Mouse (Mus musculus) kidney, postnatal 0 days (tissue): ENCODE measurements around the gene Itih4. TPM values are rescaled to one million over a fixed set of nuclear protein-coding genes. Genes with fewer than 3 reads are reported as not detected.

Experiments used
- ATAC-seq: fragments of 200-750 bp; cut with Nextera tagmentation; replicated peaks from 2 replicates; pipeline ENCODE4 v1.8.0; 2017; ENCODE audit warnings: low read depth, moderate number of reproducible peaks, moderate TSS enrichment, moderate library complexity; ENCODE audit not compliant: low FRiP score
- DNase-seq: peaks from one replicate; pipeline ENCODE4 v3.0.0-alpha.2; 2016; ENCODE audit warnings: low spot score
- H3K27ac ChIP-seq: fragments of 300-500 bp; sonication (generic); 2 replicates; pipeline ENCODE4 v1.5.1; 2014; ENCODE audit warnings: mild to moderate bottlenecking
- H3K27me3 ChIP-seq: fragments of 300-500 bp; sonication (generic); 2 replicates; pipeline ENCODE4 v1.6.1; 2014; ENCODE audit warnings: low read length, mixed read lengths; ENCODE audit not compliant: insufficient read depth
- H3K36me3 ChIP-seq: fragments of 300-500 bp; sonication (generic); 2 replicates; pipeline ENCODE4 v1.6.1; 2014; ENCODE audit warnings: low read length, mixed read lengths; ENCODE audit not compliant: insufficient read depth
- H3K4me1 ChIP-seq: fragments of 300-500 bp; sonication (generic); replicated peaks from 2 replicates; pipeline ENCODE4 v1.6.1; 2014; ENCODE audit warnings: antibody characterized with exemption, low read length, mixed read lengths; ENCODE audit not compliant: insufficient read depth
- H3K4me2 ChIP-seq: fragments of 300-500 bp; sonication (generic); 2 replicates; pipeline ENCODE4 v1.6.1; 2014; ENCODE audit warnings: mild to moderate bottlenecking, low read length, moderate library complexity, mixed read lengths
- H3K4me3 ChIP-seq: fragments of 300-500 bp; sonication (generic); replicated peaks from 2 replicates; pipeline ENCODE4 v1.5.1; 2014; ENCODE audit warnings: low read depth, low read length
- H3K9ac ChIP-seq: fragments of 300-500 bp; sonication (generic); 2 replicates; pipeline ENCODE4 v1.6.1; 2014; ENCODE audit warnings: low read depth, low read length
- H3K9me3 ChIP-seq: fragments of 300-500 bp; sonication (generic); replicated peaks from 2 replicates; pipeline ENCODE4 v1.6.1; 2016; ENCODE audit warnings: low read length, inconsistent platforms, mixed read lengths
- CTCF ChIP-seq: IDR thresholded peaks from 2 replicates; pipeline ENCODE4 v1.5.1; 2016; ENCODE audit warnings: antibody characterized with exemption, low read depth, mild to moderate bottlenecking, moderate library complexity
- WGBS: fragments of 180-500 bp; shearing (Covaris S2); extraction: QIAGEN DNeasy Blood & Tissue Kit; methylation state at CpG from one replicate; pipeline ENCODE4 v1.1.7; 2014; 5-methylcytosine and 5-hydroxymethylcytosine counted together
- polyA plus RNA-seq: library from polyadenylated mRNA; unstranded; fragments of >200 nt; fragmentation: Nextera tagmentation; extraction: Ambion mirVana; gene quantifications from 2 replicates; pipeline ENCODE4 v1.2.1, GENCODE M21; 2015

Itih4 gene
- polyA plus RNA-seq, 1 experiment from 2014 or later = 0.17 TPM

DNA sequence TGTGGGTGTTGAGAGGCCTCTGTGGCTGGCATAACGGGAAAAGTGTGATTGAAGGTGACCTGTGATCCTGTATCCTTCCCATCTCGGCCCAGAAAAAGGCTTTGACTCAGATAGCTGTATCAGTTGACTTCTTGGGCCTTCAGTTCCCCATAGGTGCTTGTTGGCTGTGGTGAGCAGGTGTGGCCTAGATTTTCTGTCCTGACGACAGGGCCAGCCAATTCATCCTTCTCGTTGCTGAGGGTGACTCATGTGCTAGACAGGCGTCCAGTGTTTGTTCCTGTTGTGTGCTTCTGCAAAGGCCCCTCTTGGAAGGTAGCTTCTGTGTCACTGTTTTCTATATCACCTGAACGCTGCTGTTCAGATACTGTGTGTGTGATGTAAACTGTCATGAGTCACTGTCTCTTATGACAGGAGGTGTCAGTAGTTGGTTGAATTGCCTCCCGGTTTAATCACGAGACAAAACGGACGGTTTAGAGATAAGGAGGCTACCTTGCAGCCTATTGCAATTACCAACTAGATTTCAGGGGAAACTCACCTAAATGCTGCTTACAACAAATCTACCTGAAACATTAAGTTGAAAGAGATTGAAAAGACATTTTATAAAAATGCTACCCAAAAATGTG, 29.3 kb upstream of the Itih4 start:
- Histone ChIP-seq H3K4me1 (no peaks in the 10 kb centered on the region), H3K9me3 (no peaks in the 10 kb centered on the region), H3K27ac (no peak overlapping the region), H3K4me2 (no peak overlapping the region), H3K27me3 (no peaks in the 10 kb centered on the region), H3K4me3 (no peak overlapping the region), H3K9ac (no peak overlapping the region), H3K36me3 (no peaks in the 10 kb centered on the region)
- DNase-seq (no peak), ATAC-seq (no peak)
- 83% methylated on average over 10 of the region's 10 CpGs for WGBS
- no peak for TF ChIP-seq CTCF

DNA sequence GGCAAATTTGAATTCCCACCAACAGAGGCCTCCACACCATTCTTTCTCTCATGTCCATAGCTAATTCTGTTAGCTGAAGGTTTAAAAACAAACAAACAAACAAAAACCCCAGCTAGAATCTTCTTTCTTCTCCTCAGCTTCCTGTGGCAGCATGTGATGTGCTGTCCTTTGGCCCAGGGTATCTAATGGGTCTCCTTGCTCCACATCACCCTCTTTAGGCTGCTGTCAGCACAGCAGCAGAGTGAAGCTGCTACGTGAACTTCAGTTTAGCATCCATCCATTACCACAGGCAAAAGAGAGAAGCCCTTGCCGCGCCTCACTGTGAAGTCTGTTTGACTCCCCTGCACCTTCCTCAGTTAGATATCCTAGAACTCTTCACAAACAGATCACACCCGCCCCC, 28.3 kb upstream of the Itih4 start:
- no peak for ATAC-seq
- 57% methylated on average over 4 of the region's 4 CpGs for WGBS
- TF ChIP-seq CTCF = peak; percentile 48
- Histone ChIP-seq H3K9me3 (no peaks in the 10 kb centered on the region), H3K4me2 (no peak overlapping the region), H3K27me3 (no peaks in the 10 kb centered on the region), H3K4me1 (no peaks in the 10 kb centered on the region), H3K9ac (no peak overlapping the region), H3K4me3 (no peak overlapping the region), H3K36me3 (no peaks in the 10 kb centered on the region), H3K27ac (no peak overlapping the region)
- DNase-seq = no peak

DNA sequence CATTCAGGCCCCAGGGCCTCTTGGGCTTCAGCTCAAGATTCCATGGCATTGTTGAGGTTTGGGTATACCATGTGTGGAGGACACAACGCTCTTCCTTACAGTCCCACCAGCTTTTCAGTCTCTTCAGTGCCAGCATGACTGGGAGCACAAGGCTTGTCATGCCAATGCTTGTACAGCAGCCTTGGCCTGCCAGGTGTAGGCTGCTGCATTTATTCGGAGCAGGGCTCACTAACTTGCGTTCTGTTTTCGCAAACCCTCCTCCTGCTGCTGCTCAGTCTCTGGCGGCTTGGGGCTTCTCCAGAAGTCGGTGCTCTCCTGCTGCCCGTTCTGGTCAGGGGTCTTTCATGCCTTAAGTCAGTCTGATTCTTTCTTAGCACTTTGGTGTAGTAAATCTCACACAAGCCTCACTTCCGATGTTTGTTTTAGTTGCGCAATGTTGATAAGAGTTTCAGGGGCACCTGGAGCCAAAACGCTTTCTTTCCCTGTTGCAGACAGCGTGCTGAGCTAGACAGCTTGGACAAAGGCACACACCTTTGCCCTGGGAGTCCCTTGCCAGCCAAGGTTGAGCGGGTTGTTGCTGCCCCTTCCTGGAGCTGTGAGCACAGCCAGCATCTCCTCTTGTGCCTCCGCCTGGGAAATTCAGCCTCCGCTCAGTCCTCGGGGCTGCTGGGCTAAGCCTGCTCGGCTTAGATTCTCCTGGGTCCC, 24.7 kb upstream of the Itih4 start:
- H3K9ac ChIP-seq = no peak overlapping the region
- ATAC-seq (no peak), DNase-seq (no peak)
- H3K9me3 ChIP-seq = no peaks in the 10 kb centered on the region
- H3K36me3 ChIP-seq = no peaks in the 10 kb centered on the region
- 52% methylated on average over 16 of the region's 16 CpGs for WGBS
- no peak overlapping the region for H3K4me3 ChIP-seq
- no peak for TF ChIP-seq CTCF
- no peaks in the 10 kb centered on the region for H3K27me3 ChIP-seq
- H3K4me1 ChIP-seq = no peaks in the 10 kb centered on the region
- H3K4me2 ChIP-seq = no peak overlapping the region
- no peak overlapping the region for H3K27ac ChIP-seq

DNA sequence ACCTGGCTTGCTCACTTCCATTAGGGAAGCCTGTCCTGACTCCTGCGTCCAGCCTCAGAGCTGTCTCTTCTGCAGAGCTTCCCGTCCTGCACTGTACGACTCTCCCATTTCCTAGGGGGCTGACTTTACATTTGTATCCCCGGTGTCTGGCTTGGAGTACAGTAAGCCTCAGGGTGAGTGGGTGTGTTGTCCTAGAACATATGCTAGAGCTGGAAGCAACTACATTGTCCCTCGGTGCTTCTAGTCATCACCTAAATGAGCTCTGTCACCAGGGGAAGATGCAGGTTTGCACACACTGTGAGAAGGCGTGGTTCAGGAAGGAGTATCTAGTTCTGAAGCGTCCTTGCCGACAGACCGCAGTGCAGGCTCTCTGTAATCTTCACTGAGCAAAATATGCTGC, 23.9 kb upstream of the Itih4 start:
- ATAC-seq (no peak), DNase-seq (no peak)
- Histone ChIP-seq H3K4me2 (no peak overlapping the region), H3K27me3 (no peaks in the 10 kb centered on the region), H3K9me3 (no peaks in the 10 kb centered on the region), H3K27ac (no peak overlapping the region), H3K4me3 (no peak overlapping the region), H3K4me1 (no peaks in the 10 kb centered on the region), H3K36me3 (no peaks in the 10 kb centered on the region), H3K9ac (no peak overlapping the region)
- no peak for TF ChIP-seq CTCF
- 85% methylated on average over 9 of the region's 9 CpGs for WGBS

DNA sequence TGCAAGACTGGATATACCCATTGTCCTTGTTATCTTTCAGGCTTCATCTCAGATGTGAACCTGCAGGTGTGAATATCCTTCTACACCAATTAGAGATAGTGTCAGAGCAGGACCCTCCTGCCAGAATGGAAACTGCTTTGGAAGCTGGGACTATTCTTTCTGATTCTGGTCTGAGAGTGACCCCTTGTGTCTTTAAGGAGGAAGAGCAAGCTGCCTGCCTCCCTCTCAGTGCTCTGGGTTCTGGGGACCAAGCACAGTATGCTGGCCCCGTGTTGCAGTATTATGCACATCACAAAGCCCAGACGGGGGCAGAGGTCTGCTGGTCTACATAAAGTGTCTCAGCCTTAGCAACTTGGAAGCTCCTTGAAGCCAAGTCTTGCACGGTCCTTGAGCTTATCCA, 21.0 kb upstream of the Itih4 start:
- ATAC-seq (0 out of 2 replicates have a peak, but pooled peaks have one; percentile 26), DNase-seq (peak; percentile 69)

DNA sequence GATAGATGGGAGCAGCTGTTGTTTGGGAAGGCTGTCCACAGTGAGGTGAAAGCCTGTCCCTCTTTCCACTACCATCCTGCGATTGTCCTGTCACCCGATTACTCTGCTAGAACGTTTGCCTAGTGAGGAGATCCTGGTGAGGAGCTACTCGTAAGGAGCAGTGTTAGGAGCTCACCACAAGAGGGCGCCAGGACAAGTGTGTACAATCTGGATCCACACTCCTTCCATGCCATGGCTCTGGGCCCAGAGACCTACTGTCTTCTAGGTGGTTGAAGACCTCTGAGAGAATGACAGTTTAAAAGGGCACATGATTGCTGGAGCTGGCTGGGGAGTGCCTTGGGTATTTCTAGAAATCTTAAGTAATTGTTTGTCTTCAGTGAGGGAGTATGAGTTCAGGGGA, 19.2 kb upstream of the Itih4 start:
- ATAC-seq (0 out of 2 replicates have a peak, but pooled peaks have one; percentile 33), DNase-seq (peak; percentile 91)
- no peak overlapping the region for H3K4me2 ChIP-seq
- 26% methylated on average over 5 of the region's 5 CpGs for WGBS
- no peaks in the 10 kb centered on the region for H3K27me3 ChIP-seq
- no peak overlapping the region for H3K9ac ChIP-seq
- no peaks in the 10 kb centered on the region for H3K4me1 ChIP-seq
- no peaks in the 10 kb centered on the region for H3K9me3 ChIP-seq
- no peak overlapping the region for H3K4me3 ChIP-seq
- no peak overlapping the region for H3K27ac ChIP-seq
- H3K36me3 ChIP-seq = no peaks in the 10 kb centered on the region
- peak; percentile 87 for TF ChIP-seq CTCF

More for the DNA sequence above, 21.0 kb upstream of the Itih4 start:
- WGBS = 66% methylated on average over 3 of the region's 3 CpGs
- Histone ChIP-seq H3K27me3 (no peaks in the 10 kb centered on the region), H3K4me1 (no peaks in the 10 kb centered on the region), H3K36me3 (no peaks in the 10 kb centered on the region), H3K9ac (no peak overlapping the region), H3K4me2 (no peak overlapping the region), H3K9me3 (no peaks in the 10 kb centered on the region), H3K27ac (no peak overlapping the region), H3K4me3 (no peak overlapping the region)
- peak; percentile 75 for TF ChIP-seq CTCF
